Mouse (Mus musculus): ENCODE measurements around the gene Cbfa2t2. TPM values are rescaled to one million over a fixed set of nuclear protein-coding genes. Genes with fewer than 3 reads are reported as not detected.

The Cbfa2t2 gene
- total and polyA plus RNA-seq, 2 experiments from 2014 or later = 31.6 to 51.7 TPM

DNA sequence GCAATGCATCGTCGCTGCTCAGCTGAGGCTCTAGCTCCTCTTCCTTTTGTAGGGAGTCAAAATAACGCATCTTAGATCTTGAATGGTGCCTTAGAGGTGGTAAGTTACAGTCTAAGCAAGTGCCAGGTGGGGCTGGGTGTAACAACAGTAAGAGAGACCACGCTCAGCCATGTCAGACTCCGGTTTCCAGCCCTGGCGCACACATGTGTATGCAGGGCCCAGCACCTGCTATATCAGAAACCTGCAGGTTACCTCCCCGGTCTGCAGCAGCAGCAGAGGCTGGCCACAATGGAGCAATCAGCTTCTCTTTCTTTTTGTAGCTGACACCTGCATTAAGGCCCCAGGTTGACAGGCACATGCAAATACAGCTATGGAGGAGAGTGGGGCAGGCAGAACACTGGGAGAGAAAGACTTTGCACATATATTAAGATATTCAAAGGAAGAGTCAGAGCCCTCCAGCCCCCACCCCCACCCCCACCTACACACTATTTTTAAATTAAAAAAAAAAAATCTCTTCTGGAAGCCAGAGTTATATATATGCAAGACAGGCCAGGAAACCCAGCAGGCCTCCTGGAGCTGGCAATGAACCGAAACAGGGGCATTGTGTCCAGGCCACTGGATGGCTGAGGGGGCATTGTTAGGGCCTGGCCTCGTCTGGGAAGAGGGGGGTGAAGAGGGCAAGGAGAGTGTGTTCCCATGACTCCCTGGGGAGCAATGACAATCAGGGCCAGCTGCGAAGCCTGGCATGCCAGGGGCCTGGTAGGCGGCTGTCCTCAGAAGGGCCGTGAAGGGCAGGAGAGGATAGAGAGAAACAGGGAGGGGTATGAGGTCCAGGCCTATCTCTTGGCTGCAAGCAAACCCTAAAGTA lies 140.8 kb downstream of the Cbfa2t2 start:
- Histone ChIP-seq H3K27ac (no peak overlapping the region), H3K4me2 (ENCODE audit: low read depth, low read length) (no peak overlapping the region), H3K9me3 (ENCODE audit: low read length) (no peaks in the 10 kb centered on the region), H3K27me3 (ENCODE audit: insufficient read depth, low read length) (no peaks in the 10 kb centered on the region), H3K4me3 (ENCODE audit: low read length) (no peak overlapping the region), H3K4me1 (ENCODE audit: insufficient read depth, low read length) (peaks cover 3% of the 10 kb centered on the region; the same call in 1 of the 2 replicates), H3K36me3 (ENCODE audit: insufficient read depth, low read length) (no peaks in the 10 kb centered on the region), H3K9ac (replicated peaks; ENCODE audit: low read length) (no peak overlapping the region; the same call in 1 of the 2 replicates)
- 23% methylated on average over 12 of the region's 12 CpGs for WGBS
- no peak for TF ChIP-seq CTCF (IDR thresholded peaks at IDR 0.05; ENCODE audit: low read depth)
- no peak for ATAC-seq
- no peak for DNase-seq (ENCODE audit: low spot score)

DNA sequence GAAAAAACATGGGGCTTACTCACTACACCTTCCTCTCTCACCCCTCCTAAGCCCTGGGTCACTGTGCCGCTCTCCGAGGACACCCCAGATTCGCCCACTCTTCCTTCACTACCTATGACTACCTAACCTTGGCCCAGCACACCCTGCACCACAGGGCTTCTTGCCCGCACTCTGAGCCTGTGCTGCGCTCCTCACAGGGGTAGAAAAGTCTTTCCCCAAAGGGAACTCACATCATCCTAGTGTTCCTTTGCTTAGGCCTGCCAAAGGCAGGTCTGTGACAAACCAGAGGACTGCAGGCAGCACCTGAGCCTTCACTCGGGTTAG lies 141.4 kb downstream of the Cbfa2t2 start:
- Histone ChIP-seq H3K4me1 (ENCODE audit: insufficient read depth, low read length) (peaks cover 3% of the 10 kb centered on the region; the same call in 1 of the 2 replicates), H3K27ac (no peak overlapping the region), H3K9me3 (ENCODE audit: low read length) (no peaks in the 10 kb centered on the region), H3K4me3 (ENCODE audit: low read length) (no peak overlapping the region), H3K36me3 (ENCODE audit: insufficient read depth, low read length) (no peaks in the 10 kb centered on the region), H3K4me2 (ENCODE audit: low read depth, low read length) (no peak overlapping the region), H3K9ac (replicated peaks; ENCODE audit: low read length) (no peak overlapping the region), H3K27me3 (ENCODE audit: insufficient read depth, low read length) (no peaks in the 10 kb centered on the region)
- WGBS = 51% methylated on average over 6 of the region's 6 CpGs
- no peak for DNase-seq (ENCODE audit: low spot score)
- ATAC-seq = no peak
- no peak for TF ChIP-seq CTCF (IDR thresholded peaks at IDR 0.05; ENCODE audit: low read depth)

DNA sequence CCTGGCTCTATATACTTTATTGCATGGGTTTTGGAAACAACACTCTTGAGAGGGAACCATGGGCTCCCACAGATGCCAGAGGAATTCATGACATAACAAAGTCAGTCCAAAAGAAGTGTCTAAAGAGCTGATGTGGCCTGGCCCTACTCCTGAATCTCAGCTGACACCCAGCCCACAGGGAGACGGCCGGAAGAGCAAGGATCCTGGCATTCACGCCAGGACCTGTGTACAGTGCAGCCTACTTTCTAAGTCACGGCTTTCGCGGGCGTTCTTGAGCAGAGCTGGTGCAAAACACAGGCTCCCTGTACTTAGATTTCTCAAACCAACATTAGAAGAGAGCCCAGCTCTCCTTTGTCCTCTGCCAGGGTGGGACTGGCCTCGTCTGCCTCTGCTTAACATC lies 144.3 kb downstream of the Cbfa2t2 start:
- no peaks in the 10 kb centered on the region for H3K27me3 ChIP-seq (ENCODE audit: insufficient read depth, low read length)
- peak; percentile 41 for DNase-seq (ENCODE audit: low spot score)
- no peaks in the 10 kb centered on the region for H3K9me3 ChIP-seq (ENCODE audit: low read length)
- no peak overlapping the region for H3K4me3 ChIP-seq (ENCODE audit: low read length)
- H3K27ac ChIP-seq = 0 out of 2 replicates have a peak overlapping the region, but pooled peaks have one; percentile 22
- WGBS = 47% methylated on average over 8 of the region's 8 CpGs
- ATAC-seq = 0 out of 2 replicates have a peak, but pooled peaks have one; percentile 19
- TF ChIP-seq CTCF (IDR thresholded peaks at IDR 0.05; ENCODE audit: low read depth) = no peak
- no peak overlapping the region for H3K4me2 ChIP-seq (ENCODE audit: low read depth, low read length)
- H3K36me3 ChIP-seq (ENCODE audit: insufficient read depth, low read length) = no peaks in the 10 kb centered on the region
- peaks cover 16% of the 10 kb centered on the region; the same call in 1 of the 2 replicates for H3K4me1 ChIP-seq (ENCODE audit: insufficient read depth, low read length)
- H3K9ac ChIP-seq (replicated peaks; ENCODE audit: low read length) = no peak overlapping the region

DNA sequence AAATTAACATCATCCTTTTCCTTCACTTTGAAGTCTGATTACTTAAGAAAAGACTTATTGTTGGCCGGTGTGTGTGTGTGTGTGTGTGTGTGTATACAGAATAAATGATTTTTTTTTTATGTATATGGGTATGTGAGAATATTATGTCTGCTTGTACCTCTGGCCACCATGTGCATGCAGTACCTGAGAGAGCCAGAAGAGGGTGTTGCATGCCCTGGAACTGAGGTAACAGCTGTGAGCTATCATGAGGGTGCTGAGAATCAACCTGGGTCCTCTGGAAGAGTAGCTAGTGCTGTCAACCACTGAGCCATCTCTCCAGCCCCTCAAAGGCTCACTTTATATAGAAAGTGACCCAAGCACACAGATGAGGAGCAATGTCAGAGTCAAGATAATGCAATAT lies 145.1 kb downstream of the Cbfa2t2 start:
- no peaks in the 10 kb centered on the region for H3K36me3 ChIP-seq (ENCODE audit: insufficient read depth, low read length)
- no peak overlapping the region for H3K9ac ChIP-seq (replicated peaks; ENCODE audit: low read length)
- ATAC-seq (no peak), DNase-seq (ENCODE audit: low spot score) (no peak)
- no peak overlapping the region for H3K4me3 ChIP-seq (ENCODE audit: low read length)
- H3K9me3 ChIP-seq (ENCODE audit: low read length) = no peaks in the 10 kb centered on the region
- H3K4me1 ChIP-seq (ENCODE audit: insufficient read depth, low read length) = peaks cover 16% of the 10 kb centered on the region; the same call in 1 of the 2 replicates
- TF ChIP-seq CTCF (IDR thresholded peaks at IDR 0.05; ENCODE audit: low read depth) = peak; percentile 36; the same call in 1 of the 2 replicates
- WGBS = 97% methylated on average over 1 of the region's 1 CpGs
- no peaks in the 10 kb centered on the region for H3K27me3 ChIP-seq (ENCODE audit: insufficient read depth, low read length)
- no peak overlapping the region for H3K27ac ChIP-seq
- H3K4me2 ChIP-seq (ENCODE audit: low read depth, low read length) = no peak overlapping the region

DNA sequence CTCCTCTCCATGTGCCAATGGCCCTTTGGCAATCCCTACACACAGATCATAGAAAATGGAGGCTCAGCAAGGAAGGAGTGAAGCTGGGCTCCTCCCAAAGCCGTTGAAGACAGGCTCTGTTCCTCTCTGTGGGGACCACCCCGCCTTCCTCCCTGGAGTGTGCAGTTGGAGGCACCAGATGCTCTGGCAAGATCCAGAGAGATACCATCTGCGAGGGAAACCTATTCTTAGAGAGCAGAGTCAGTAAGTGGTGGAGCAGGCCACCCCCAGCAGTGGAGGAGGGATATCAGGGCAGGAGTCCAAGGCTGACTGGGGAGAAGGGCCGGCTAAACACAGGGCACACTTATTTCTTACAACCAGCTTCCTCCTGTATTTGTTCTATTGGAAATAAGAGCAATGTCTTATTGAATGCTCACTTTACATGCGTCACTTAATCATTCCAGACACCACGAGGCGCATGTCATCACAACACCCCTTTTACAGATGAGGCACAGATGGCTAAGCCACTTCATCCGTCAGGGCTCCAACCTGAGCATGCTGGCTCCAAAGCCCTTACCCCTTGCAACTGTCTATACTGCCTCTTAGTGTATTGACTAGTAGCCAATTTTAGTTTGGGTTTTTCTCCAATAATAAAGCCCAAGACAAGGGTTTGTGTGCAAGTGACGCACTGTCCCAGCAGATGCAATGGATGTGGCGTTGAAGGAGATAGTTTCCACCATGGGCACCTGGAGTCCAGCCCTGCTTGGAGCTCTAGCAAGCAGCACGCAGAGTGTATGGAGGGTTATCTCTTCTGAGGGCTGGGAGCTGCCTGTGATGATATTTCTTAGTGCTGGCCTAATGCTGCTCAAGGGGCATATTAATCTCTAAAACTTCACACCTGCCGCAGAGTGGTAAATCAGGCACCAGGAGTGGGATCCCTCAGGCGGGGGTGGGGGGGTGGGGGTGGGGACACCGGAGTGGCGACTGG lies 147.9 kb downstream of the Cbfa2t2 start:
- H3K9ac ChIP-seq (replicated peaks; ENCODE audit: low read length) = no peak overlapping the region
- peak overlapping the region; percentile 45 for H3K27ac ChIP-seq
- peak; percentile 80 for DNase-seq (ENCODE audit: low spot score)
- H3K4me1 ChIP-seq (ENCODE audit: insufficient read depth, low read length) = peaks cover 13% of the 10 kb centered on the region; the same call in 1 of the 2 replicates
- H3K9me3 ChIP-seq (ENCODE audit: low read length) = no peaks in the 10 kb centered on the region
- no peak for TF ChIP-seq CTCF (IDR thresholded peaks at IDR 0.05; ENCODE audit: low read depth)
- ATAC-seq = peak; percentile 80
- H3K36me3 ChIP-seq (ENCODE audit: insufficient read depth, low read length) = peaks cover 6% of the 10 kb centered on the region; the same call in 1 of the 2 replicates
- no peak overlapping the region for H3K4me3 ChIP-seq (ENCODE audit: low read length)
- peak overlapping the region; percentile 18 for H3K4me2 ChIP-seq (ENCODE audit: low read depth, low read length)
- no peaks in the 10 kb centered on the region for H3K27me3 ChIP-seq (ENCODE audit: insufficient read depth, low read length)
- WGBS = 34% methylated on average over 15 of the region's 15 CpGs

DNA sequence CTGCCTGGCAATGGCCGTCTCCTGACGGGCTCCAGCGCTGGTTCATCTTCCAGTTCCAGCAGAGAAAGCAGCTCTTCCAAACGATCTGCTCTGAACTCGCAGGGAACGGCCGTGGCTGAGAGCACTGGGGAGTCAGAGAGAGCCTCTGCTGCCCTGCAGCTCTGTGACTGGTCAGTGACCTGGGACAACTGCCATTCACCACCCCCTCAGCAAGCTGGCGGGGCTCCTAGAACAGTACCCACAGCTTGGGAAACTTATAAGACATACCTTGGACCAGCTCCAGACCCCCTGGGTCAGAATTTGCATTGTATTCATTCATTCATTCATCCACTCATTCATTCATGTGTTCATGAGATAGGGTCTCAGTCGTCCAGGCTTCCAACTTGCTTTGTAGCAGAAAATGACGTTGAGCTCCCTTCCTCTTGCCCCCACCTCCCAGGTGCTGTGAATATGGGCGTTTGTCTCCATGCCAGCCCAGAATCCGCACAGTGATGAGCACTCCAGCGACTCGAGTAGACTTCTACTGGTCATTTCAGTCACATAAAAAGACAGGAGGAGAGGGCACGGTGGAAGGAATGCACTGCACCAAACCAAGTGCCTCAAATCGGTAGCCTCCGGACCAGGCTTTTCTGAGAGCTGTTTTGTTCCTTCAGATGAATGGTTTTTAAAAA lies 148.8 kb downstream of the Cbfa2t2 start:
- peak; percentile 69 for DNase-seq (ENCODE audit: low spot score)
- WGBS = 35% methylated on average over 17 of the region's 17 CpGs
- peaks cover 13% of the 10 kb centered on the region; the same call in 1 of the 2 replicates for H3K4me1 ChIP-seq (ENCODE audit: insufficient read depth, low read length)

More for the DNA sequence above, 148.8 kb downstream of the Cbfa2t2 start:
- no peaks in the 10 kb centered on the region for H3K9me3 ChIP-seq (ENCODE audit: low read length)
- H3K27me3 ChIP-seq (ENCODE audit: insufficient read depth, low read length) = no peaks in the 10 kb centered on the region
- H3K9ac ChIP-seq (replicated peaks; ENCODE audit: low read length) = no peak overlapping the region
- no peak overlapping the region for H3K4me3 ChIP-seq (ENCODE audit: low read length)
- ATAC-seq = 0 out of 2 replicates have a peak, but pooled peaks have one; percentile 11
- TF ChIP-seq CTCF (IDR thresholded peaks at IDR 0.05; ENCODE audit: low read depth) = no peak
- peak overlapping the region; percentile 45; the same call in 1 of the 2 replicates for H3K27ac ChIP-seq
- H3K36me3 ChIP-seq (ENCODE audit: insufficient read depth, low read length) = peaks cover 6% of the 10 kb centered on the region; the same call in 1 of the 2 replicates
- peak overlapping the region; percentile 18 for H3K4me2 ChIP-seq (ENCODE audit: low read depth, low read length)

Data from hindbrain, postnatal 0 days (tissue).